Mouse (Mus musculus): ENCODE results near the gene Klhl24.

GRCm38 (mm10) chr16:20076675-20077074 lies 20.7 kb upstream of the Klhl24 start:
- TF ChIP-seq CTCF (IDR thresholded peaks at IDR 0.05; ENCODE audit: borderline replicate concordance, control insufficient read depth, extremely low read depth, insufficient read depth, low read length, poor library complexity) = no peak
- no peak for TF ChIP-seq POLR2A (IDR thresholded peaks at IDR 0.05; ENCODE audit: control insufficient read depth, extremely low read depth, insufficient read depth, low read length, poor library complexity)

All from thymus, adult 2 months (tissue).